Mouse (Mus musculus): Measurements from ENCODE around the gene Rcor1. TPM values are rescaled to one million over a fixed set of nuclear protein-coding genes. Genes with fewer than 3 reads are reported as not detected.

The Rcor1 gene
- polyA plus RNA-seq, 1 experiment from 2014 or later, result 7.0 TPM

DNA sequence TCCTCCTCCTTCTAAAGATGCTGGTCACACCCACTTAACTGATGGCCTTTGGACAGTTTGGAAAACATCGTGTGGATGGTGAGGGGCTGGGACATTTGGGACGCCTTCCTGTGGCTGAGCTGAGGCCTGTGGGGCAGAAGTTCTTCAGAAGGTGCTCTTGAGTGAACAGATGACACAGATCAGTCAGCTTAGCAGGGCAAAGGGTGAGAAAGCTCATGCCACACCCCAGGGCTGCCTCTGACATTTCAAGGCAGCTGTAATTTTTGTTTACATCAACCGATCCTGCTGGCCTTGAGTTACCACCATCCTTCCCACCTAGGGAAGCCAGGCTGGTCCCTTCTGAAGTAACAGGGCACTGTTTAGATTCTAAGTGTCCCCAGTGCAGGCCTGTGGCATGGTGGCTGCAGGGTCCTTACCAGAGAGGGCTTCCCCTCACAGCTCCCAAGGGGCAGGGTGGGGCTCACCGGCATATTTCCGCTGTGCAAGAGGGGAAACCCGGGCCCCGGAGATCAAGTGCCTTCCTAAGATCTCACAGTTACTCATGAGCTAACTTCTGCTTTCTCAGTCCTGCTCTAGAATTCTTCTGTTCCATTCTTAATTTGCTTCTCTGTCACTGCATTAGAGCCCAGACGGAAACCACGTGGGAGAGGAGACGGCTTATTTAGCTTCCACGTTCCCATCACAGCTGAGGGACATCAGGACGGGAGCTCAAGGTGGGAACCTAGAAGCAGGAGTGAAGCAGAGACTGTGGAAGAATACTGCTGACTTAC is 120.7 kb downstream of the Rcor1 start:
- Histone ChIP-seq H3K9ac (ENCODE audit: low read depth, low read length) (no peak overlapping the region), H3K4me3 (ENCODE audit: low read depth, low read length) (no peak overlapping the region), H3K9me3 (ENCODE audit: control insufficient read depth) (no peaks in the 10 kb centered on the region), H3K36me3 (ENCODE audit: control insufficient read depth, insufficient read depth) (no peaks in the 10 kb centered on the region), H3K4me1 (replicated peaks; ENCODE audit: control insufficient read depth, insufficient read depth, low read length) (0 out of 2 replicates have a peak, but pooled peaks cover 4% of the 10 kb centered on the region), H3K27me3 (replicated peaks; ENCODE audit: control insufficient read depth, insufficient read depth, low read length) (no peaks in the 10 kb centered on the region), H3K27ac (ENCODE audit: low read depth, low read length) (no peak overlapping the region), H3K4me2 (replicated peaks; ENCODE audit: low read depth) (no peak overlapping the region)
- peak; percentile 7; the same call in 1 of the 2 replicates for ATAC-seq
- no peak for TF ChIP-seq CTCF (IDR thresholded peaks at IDR 0.05; ENCODE audit: low read depth)
- WGBS, result 28% methylated on average over 12 of the region's 12 CpGs

DNA sequence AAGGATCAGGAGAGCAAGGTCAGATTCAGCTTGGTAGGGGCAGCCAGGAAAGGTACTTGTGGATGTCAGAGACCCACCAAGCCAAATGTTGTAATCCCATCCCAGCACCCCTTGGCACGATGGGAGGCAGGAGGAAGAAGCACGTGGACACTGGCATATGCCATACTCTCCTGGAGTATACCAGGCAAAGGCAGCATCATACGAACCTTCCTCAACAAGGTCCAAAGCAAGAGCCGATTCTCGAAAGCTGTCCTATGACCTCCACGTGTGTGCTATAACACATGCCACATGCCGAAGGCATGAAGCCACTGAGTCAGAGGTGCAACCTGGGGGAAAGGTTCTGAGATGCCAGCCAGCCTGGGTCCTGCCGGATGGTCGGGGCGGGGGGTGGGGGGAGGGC is 121.7 kb downstream of the Rcor1 start:
- H3K9me3 ChIP-seq (ENCODE audit: control insufficient read depth), result no peaks in the 10 kb centered on the region
- H3K9ac ChIP-seq (ENCODE audit: low read depth, low read length), result no peak overlapping the region
- H3K27ac ChIP-seq (ENCODE audit: low read depth, low read length), result no peak overlapping the region
- 91% methylated on average over 10 of the region's 10 CpGs for WGBS
- no peaks in the 10 kb centered on the region for H3K36me3 ChIP-seq (ENCODE audit: control insufficient read depth, insufficient read depth)
- H3K4me2 ChIP-seq (replicated peaks; ENCODE audit: low read depth), result no peak overlapping the region
- no peak for TF ChIP-seq CTCF (IDR thresholded peaks at IDR 0.05; ENCODE audit: low read depth)
- H3K4me3 ChIP-seq (ENCODE audit: low read depth, low read length), result no peak overlapping the region
- 0 out of 2 replicates have a peak, but pooled peaks cover 4% of the 10 kb centered on the region for H3K4me1 ChIP-seq (replicated peaks; ENCODE audit: control insufficient read depth, insufficient read depth, low read length)
- no peak for ATAC-seq
- no peaks in the 10 kb centered on the region for H3K27me3 ChIP-seq (replicated peaks; ENCODE audit: control insufficient read depth, insufficient read depth, low read length)

DNA sequence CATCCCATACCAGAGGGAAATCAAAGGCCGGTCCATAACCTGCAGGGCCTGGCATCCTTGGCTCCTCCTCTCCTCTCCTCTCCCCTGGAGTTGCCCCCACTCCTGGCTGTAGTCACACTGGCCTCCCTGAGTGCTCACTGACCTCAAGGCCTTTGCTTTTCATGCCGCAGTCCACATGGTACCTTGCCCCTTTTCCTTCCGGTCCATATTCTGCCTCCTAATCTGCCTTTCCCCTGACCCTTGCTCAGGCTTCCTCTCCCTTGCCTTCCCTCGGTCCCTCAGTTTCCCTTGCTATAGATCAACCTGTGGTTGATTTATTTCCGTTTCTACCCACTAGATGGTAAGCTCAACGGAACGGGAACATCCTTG is 122.8 kb downstream of the Rcor1 start:
- Histone ChIP-seq H3K9ac (ENCODE audit: low read depth, low read length) (no peak overlapping the region), H3K27me3 (replicated peaks; ENCODE audit: control insufficient read depth, insufficient read depth, low read length) (no peaks in the 10 kb centered on the region), H3K4me2 (replicated peaks; ENCODE audit: low read depth) (peak overlapping the region; percentile 39), H3K36me3 (ENCODE audit: control insufficient read depth, insufficient read depth) (no peaks in the 10 kb centered on the region), H3K4me3 (ENCODE audit: low read depth, low read length) (no peak overlapping the region), H3K4me1 (replicated peaks; ENCODE audit: control insufficient read depth, insufficient read depth, low read length) (0 out of 2 replicates have a peak, but pooled peaks cover 4% of the 10 kb centered on the region), H3K27ac (ENCODE audit: low read depth, low read length) (no peak overlapping the region; the same call in 1 of the 2 replicates), H3K9me3 (ENCODE audit: control insufficient read depth) (no peaks in the 10 kb centered on the region)
- no peak for ATAC-seq
- 45% methylated on average over 7 of the region's 7 CpGs for WGBS
- no peak for TF ChIP-seq CTCF (IDR thresholded peaks at IDR 0.05; ENCODE audit: low read depth)

DNA sequence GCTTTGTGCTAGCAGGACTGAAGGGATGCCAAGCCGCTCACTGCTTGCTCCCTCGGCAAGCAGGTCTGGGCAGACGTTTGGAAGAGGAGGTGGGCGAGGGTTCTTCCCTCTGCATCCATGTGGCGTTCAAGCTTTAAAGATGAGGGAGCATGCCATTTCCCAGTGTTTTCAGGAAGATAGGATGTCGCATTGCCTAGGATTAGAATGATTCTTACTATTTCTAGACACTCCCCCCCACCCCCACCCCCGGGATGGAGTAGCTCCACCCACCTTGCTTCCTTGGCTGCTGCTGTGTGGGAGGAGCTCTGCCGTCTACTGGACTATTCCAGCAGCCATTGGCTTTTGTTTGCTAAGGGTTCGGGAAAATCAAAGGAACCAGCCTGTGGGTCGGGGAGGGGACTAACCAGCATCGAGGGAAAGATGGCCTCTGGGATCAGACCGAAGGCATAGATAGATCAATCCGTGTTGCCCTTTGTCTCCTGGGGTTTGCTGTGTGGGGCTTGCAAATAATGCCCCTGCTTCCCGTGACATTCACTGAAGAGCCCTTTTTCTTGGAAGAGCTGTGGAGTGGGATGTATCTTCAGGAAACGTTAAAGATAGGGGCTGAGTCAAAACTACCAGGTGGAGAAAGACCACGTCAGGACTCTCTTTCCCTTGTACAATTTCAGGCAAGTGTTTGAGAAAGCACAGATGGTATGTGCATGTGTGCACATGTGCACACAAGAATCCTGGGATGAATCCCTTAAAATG is 123.3 kb downstream of the Rcor1 start:
- Histone ChIP-seq H3K27me3 (replicated peaks; ENCODE audit: control insufficient read depth, insufficient read depth, low read length) (no peaks in the 10 kb centered on the region), H3K36me3 (ENCODE audit: control insufficient read depth, insufficient read depth) (no peaks in the 10 kb centered on the region), H3K4me1 (replicated peaks; ENCODE audit: control insufficient read depth, insufficient read depth, low read length) (0 out of 2 replicates have a peak, but pooled peaks cover 4% of the 10 kb centered on the region), H3K9ac (ENCODE audit: low read depth, low read length) (no peak overlapping the region), H3K9me3 (ENCODE audit: control insufficient read depth) (no peaks in the 10 kb centered on the region), H3K4me3 (ENCODE audit: low read depth, low read length) (no peak overlapping the region), H3K4me2 (replicated peaks; ENCODE audit: low read depth) (peak overlapping the region; percentile 39), H3K27ac (ENCODE audit: low read depth, low read length) (no peak overlapping the region)
- WGBS, result 19% methylated on average over 16 of the region's 16 CpGs
- no peak for TF ChIP-seq CTCF (IDR thresholded peaks at IDR 0.05; ENCODE audit: low read depth)
- ATAC-seq, result no peak

DNA sequence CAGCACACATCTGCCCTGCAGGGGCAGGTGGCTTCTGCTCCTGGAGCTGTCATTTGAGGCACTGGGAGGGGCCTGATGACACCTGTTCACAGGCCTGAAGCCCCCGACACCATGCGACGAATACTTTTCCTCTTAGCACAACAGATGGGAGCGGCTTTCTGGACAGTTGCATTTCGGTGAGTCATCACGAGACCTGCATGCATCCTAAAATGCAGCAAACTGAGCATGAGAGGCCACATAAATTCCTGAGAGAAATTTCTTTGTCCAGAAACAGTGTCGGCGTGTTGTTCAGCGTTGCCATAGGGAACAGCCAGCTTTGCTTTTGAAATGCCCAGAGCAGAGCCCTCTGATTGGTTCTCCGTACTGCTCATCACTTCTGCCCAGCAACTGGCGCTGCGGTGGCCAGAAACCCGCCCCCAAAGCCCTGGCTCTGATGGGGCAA is 125.2 kb downstream of the Rcor1 start:
- Histone ChIP-seq H3K27ac (ENCODE audit: low read depth, low read length) (no peak overlapping the region), H3K9ac (ENCODE audit: low read depth, low read length) (no peak overlapping the region)
- peak; percentile 65 for ATAC-seq

DNA sequence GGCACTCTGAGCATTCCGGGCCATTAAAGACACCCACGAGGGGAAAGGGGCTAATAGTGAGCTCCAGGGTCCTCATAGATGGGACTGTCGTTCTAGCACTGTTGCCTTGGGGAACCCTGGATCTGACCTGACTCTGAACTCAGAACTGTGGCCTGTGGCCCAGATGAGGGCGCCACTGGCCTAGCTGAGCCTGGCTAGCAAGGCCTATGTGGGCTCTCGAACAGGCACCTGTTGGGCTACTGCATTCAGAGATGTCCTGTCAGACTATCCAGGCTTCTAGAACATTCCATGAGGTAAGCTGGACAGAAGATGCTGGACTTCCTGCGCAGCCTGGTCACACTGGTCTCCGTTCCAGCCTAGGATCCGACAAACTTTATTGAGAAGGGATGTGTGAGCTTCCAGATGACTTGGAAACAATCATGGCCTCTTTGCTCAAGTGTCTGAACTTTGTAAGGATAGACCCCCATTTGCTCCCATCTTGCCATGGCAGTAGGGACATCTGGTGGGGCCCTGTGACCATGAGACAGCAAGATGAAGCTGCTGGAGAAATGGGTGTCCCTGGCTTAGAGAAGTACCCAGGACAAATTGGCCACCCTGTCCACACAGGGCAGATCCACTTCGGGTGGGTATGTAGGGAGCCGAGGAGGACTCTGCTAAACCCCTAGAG is 126.1 kb downstream of the Rcor1 start:
- Histone ChIP-seq H3K4me2 (replicated peaks; ENCODE audit: low read depth) (peak overlapping the region; percentile 90), H3K9ac (ENCODE audit: low read depth, low read length) (no peak overlapping the region; the same call in 1 of the 2 replicates)
- peak; percentile 28; the same call in 1 of the 2 replicates for ATAC-seq

More for the DNA sequence above, 125.2 kb downstream of the Rcor1 start:
- H3K4me1 ChIP-seq (replicated peaks; ENCODE audit: control insufficient read depth, insufficient read depth, low read length), result 0 out of 2 replicates have a peak, but pooled peaks cover 4% of the 10 kb centered on the region
- TF ChIP-seq CTCF (IDR thresholded peaks at IDR 0.05; ENCODE audit: low read depth), result no peak
- H3K9me3 ChIP-seq (ENCODE audit: control insufficient read depth), result no peaks in the 10 kb centered on the region
- peak overlapping the region; percentile 26 for H3K4me3 ChIP-seq (ENCODE audit: low read depth, low read length)
- H3K27me3 ChIP-seq (replicated peaks; ENCODE audit: control insufficient read depth, insufficient read depth, low read length), result no peaks in the 10 kb centered on the region
- WGBS, result 3% methylated on average over 13 of the region's 13 CpGs
- no peaks in the 10 kb centered on the region for H3K36me3 ChIP-seq (ENCODE audit: control insufficient read depth, insufficient read depth)
- peak overlapping the region; percentile 63 for H3K4me2 ChIP-seq (replicated peaks; ENCODE audit: low read depth)

More for the DNA sequence above, 126.1 kb downstream of the Rcor1 start:
- 76% methylated on average over 10 of the region's 10 CpGs for WGBS
- no peaks in the 10 kb centered on the region for H3K9me3 ChIP-seq (ENCODE audit: control insufficient read depth)
- no peaks in the 10 kb centered on the region for H3K36me3 ChIP-seq (ENCODE audit: control insufficient read depth, insufficient read depth)
- no peaks in the 10 kb centered on the region for H3K27me3 ChIP-seq (replicated peaks; ENCODE audit: control insufficient read depth, insufficient read depth, low read length)
- peak; percentile 73 for TF ChIP-seq CTCF (IDR thresholded peaks at IDR 0.05; ENCODE audit: low read depth)
- 0 out of 2 replicates have a peak, but pooled peaks cover 4% of the 10 kb centered on the region for H3K4me1 ChIP-seq (replicated peaks; ENCODE audit: control insufficient read depth, insufficient read depth, low read length)
- H3K27ac ChIP-seq (ENCODE audit: low read depth, low read length), result peak overlapping the region; percentile 74
- peak overlapping the region; percentile 78; the same call in 1 of the 2 replicates for H3K4me3 ChIP-seq (ENCODE audit: low read depth, low read length)

Other genes starting within 250 kb of the Rcor1 start
- gene Mok, start 198.4 kb upstream of the Rcor1 start, polyA plus RNA-seq (2015; fragmentation: Nextera tagmentation; extraction: Ambion mirVana), result 0.80 and 0.85 TPM in 2 replicates
- gene Zfp839, start 189.1 kb upstream of the Rcor1 start, polyA plus RNA-seq (2015; fragmentation: Nextera tagmentation; extraction: Ambion mirVana), result 1.6 and 2.3 TPM in 2 replicates
- 30.5 and 31.0 TPM in 2 replicates for gene Cinp, start 150.2 kb upstream of the Rcor1 start, polyA plus RNA-seq (2015; fragmentation: Nextera tagmentation; extraction: Ambion mirVana)
- gene Tecpr2, start 150.1 kb upstream of the Rcor1 start, polyA plus RNA-seq (2015; fragmentation: Nextera tagmentation; extraction: Ambion mirVana), result 1.3 and 1.6 TPM in 2 replicates
- gene Ankrd9, start 60.3 kb upstream of the Rcor1 start, polyA plus RNA-seq (2015; fragmentation: Nextera tagmentation; extraction: Ambion mirVana), result 76.3 and 80.0 TPM in 2 replicates
- gene Traf3, start 127.0 kb downstream of the Rcor1 start, polyA plus RNA-seq (2015; fragmentation: Nextera tagmentation; extraction: Ambion mirVana), result 3.4 and 4.0 TPM in 2 replicates
- gene 4930595D18Rik, start 145.1 kb downstream of the Rcor1 start, polyA plus RNA-seq (2015; fragmentation: Nextera tagmentation; extraction: Ambion mirVana), result not detected in 2 replicates
- gene Amn, start 231.7 kb downstream of the Rcor1 start, polyA plus RNA-seq (2015; fragmentation: Nextera tagmentation; extraction: Ambion mirVana), result 528 and 608 TPM in 2 replicates